Mouse (Mus musculus) bone marrow, adult 2 months (tissue): Measurements from ENCODE around the gene Tnpo1.

Source experiments
- CTCF ChIP-seq: fragments of 200-500 bp; IDR thresholded peaks from 2 replicates; pipeline ENCODE4 v1.5.1; 2011; ENCODE audit warnings: low read length, control low read depth; ENCODE audit not compliant: control insufficient read depth, insufficient read depth
- POLR2A ChIP-seq: fragments of 200-500 bp; IDR thresholded peaks from 2 replicates; pipeline ENCODE4 v1.6.1; 2011; ENCODE audit warnings: low read depth, mild to moderate bottlenecking, control low read depth, low read length, borderline replicate concordance; ENCODE audit not compliant: control insufficient read depth

DNA sequence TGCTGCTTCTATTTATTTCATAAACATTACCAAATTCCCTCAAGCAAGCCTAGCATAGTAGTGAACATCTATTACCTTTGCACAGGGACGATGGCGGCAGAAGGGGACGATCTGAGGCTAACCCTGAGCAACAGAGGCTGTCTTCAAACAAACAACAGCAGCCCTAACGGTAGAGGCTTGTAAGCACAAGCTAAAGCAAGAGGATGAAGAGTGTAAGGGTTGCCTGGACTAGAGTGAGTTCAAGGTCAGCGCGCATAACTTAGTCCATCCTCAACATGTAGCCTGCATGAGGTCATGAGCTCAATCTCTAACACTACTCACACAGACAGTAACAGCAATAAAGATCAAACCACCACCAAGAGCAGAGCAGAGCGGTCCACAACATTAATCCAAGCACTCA lies 4.9 kb downstream of the Tnpo1 start:
- TF ChIP-seq CTCF (no peak), POLR2A (no peak)
